Mouse (Mus musculus) myocyte (in vitro differentiated cells): ENCODE results near the gene Fndc3b. TPM values are rescaled to one million over a fixed set of nuclear protein-coding genes. Genes with fewer than 3 reads are reported as not detected.

Experiments used
- H3K27me3 ChIP-seq: one replicate; pipeline ENCODE4 v1.6.1; 2011; ENCODE audit not compliant: control insufficient read depth, insufficient read depth, insufficient read length
- H3K36me3 ChIP-seq: one replicate; pipeline ENCODE4 v1.6.1; 2011; ENCODE audit not compliant: control insufficient read depth, insufficient read depth
- H3K4me2 ChIP-seq: one replicate; pipeline ENCODE4 v1.6.1; 2011; ENCODE audit warnings: low read depth, control low read depth
- H3K4me3 ChIP-seq: one replicate; pipeline ENCODE4 v1.5.1; 2011; ENCODE audit warnings: mild to moderate bottlenecking, control low read depth, moderate library complexity
- H3K79me2 ChIP-seq: one replicate; pipeline ENCODE4 v1.6.1; 2011; ENCODE audit not compliant: control insufficient read depth, insufficient read depth
- H3ac ChIP-seq: one replicate; pipeline ENCODE4 v1.6.1; 2011; ENCODE audit not compliant: control insufficient read depth, insufficient read length
- CEBPB ChIP-seq: IDR thresholded peaks from 2 replicates; pipeline ENCODE4 v1.6.1; 2011; ENCODE audit warnings: mild to moderate bottlenecking, moderate library complexity; ENCODE audit not compliant: poor library complexity, insufficient read depth, severe bottlenecking
- E2F4 ChIP-seq: IDR thresholded peaks from one replicate; pipeline ENCODE4 v1.6.1; 2011; ENCODE audit warnings: mild to moderate bottlenecking, control low read depth, moderate library complexity; ENCODE audit not compliant: insufficient read depth
- MAX ChIP-seq: IDR thresholded peaks from one replicate; pipeline ENCODE4 v1.6.1; 2011; ENCODE audit warnings: low read depth, mild to moderate bottlenecking, control low read depth
- MYOD1 ChIP-seq, 3 experiments: IDR thresholded peaks; one replicate each; pipeline ENCODE4 v1.6.1; 2011; ENCODE audit warnings: control low read depth in 2 of 3, low read depth in 2 of 3, mild to moderate bottlenecking in 2 of 3, moderate library complexity in 1 of 3; ENCODE audit not compliant: insufficient read length in 2 of 3, control insufficient read depth in 1 of 3
- MYOG ChIP-seq, 3 experiments: IDR thresholded peaks; one replicate each; pipeline ENCODE4 v1.6.1; 2011; ENCODE audit warnings: control low read depth in 2 of 3, low read depth in 2 of 3, mild to moderate bottlenecking in 2 of 3; ENCODE audit not compliant: insufficient read length in 2 of 3, control insufficient read depth in 1 of 3, insufficient read depth in 1 of 3
- POLR2A ChIP-seq: IDR thresholded peaks from one replicate; pipeline ENCODE4 v1.6.1; 2011; ENCODE audit warnings: low read depth, mild to moderate bottlenecking, control low read depth, moderate library complexity; ENCODE audit not compliant: insufficient read length
- POLR2AphosphoS2 ChIP-seq: IDR thresholded peaks from one replicate; pipeline ENCODE4 v1.6.1; 2011; ENCODE audit warnings: low read depth, control low read depth; ENCODE audit not compliant: insufficient read length
- REST ChIP-seq: IDR thresholded peaks from one replicate; pipeline ENCODE4 v1.6.1; 2011; ENCODE audit warnings: mild to moderate bottlenecking, control low read depth, moderate library complexity; ENCODE audit not compliant: insufficient read depth, insufficient read length
- SRF ChIP-seq: IDR thresholded peaks from one replicate; pipeline ENCODE4 v1.6.1; 2011; ENCODE audit warnings: low read depth; ENCODE audit not compliant: control insufficient read depth, insufficient read length
- TCF12 ChIP-seq: IDR thresholded peaks from one replicate; pipeline ENCODE4 v1.6.1; 2011; ENCODE audit warnings: mild to moderate bottlenecking, control low read depth; ENCODE audit not compliant: poor library complexity, insufficient read depth, severe bottlenecking
- TCF3 ChIP-seq: IDR thresholded peaks from one replicate; pipeline ENCODE4 v1.6.1; 2011; ENCODE audit warnings: low read depth, control low read depth; ENCODE audit not compliant: insufficient read length
- USF1 ChIP-seq: IDR thresholded peaks from one replicate; pipeline ENCODE4 v1.6.1; 2011; ENCODE audit warnings: low read depth, mild to moderate bottlenecking, control low read depth, moderate library complexity
- polyA plus RNA-seq: library from polyadenylated mRNA; unstranded; fragments of >200 nt; fragmentation: generic; extraction: Trizol; gene quantifications from one replicate; pipeline ENCODE4 v1.2.1, GENCODE M21; 2012; ENCODE audit warnings: missing spikeins

The Fndc3b gene
- polyA plus RNA-seq, 1 experiment = 25.8 TPM

DNA sequence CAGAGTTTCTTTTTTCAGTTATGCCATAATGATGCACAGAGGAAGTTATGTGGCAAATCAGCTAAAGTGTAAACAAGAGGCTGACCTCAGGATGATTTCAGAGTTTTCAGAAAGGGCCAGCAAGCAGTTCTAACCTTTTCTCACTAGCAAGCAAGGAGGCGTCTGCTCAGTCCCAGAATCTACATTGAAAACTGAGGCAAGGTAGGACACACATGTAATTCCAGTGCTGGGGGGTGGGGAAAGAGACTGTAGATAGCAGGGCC is 93.9 kb downstream of the Fndc3b start:
- no peak for TF ChIP-seq SRF
- TF ChIP-seq CEBPB = no peak
- no peak for TF ChIP-seq USF1
- TF ChIP-seq E2F4 = no peak
- no peak for TF ChIP-seq POLR2A
- no peak for TF ChIP-seq MYOG (IDR thresholded peaks at IDR 0.05; ENCODE audit: control insufficient read depth in 1 of 3, insufficient read depth in 1 of 3, insufficient read length in 2 of 3, low read depth in 2 of 3)
- TF ChIP-seq REST = no peak
- TF ChIP-seq TCF3 = no peak
- Histone ChIP-seq H3K4me2 (no peak overlapping the region), H3K79me2 (peaks cover 72% of the 10 kb centered on the region), H3K4me3 (no peak overlapping the region), H3K27me3 (no peaks in the 10 kb centered on the region), H3ac (no peak overlapping the region), H3K36me3 (peaks cover 30% of the 10 kb centered on the region)

GRCm38 (mm10) chr3:27616421-27617236 is 94.5 kb downstream of the Fndc3b start:
- H3K4me3 ChIP-seq = no peak overlapping the region
- no peak overlapping the region for H3ac ChIP-seq
- H3K79me2 ChIP-seq = peaks cover 73% of the 10 kb centered on the region
- H3K27me3 ChIP-seq = no peaks in the 10 kb centered on the region
- H3K36me3 ChIP-seq = peaks cover 33% of the 10 kb centered on the region
- no peak overlapping the region for H3K4me2 ChIP-seq
- TF ChIP-seq REST (no peak), MYOD1 (IDR thresholded peaks at IDR 0.05; ENCODE audit: control insufficient read depth in 1 of 3, insufficient read length in 2 of 3, low read depth in 2 of 3) (no peak), TCF3 (no peak), USF1 (no peak), CEBPB (no peak), MYOG (IDR thresholded peaks at IDR 0.05; ENCODE audit: control insufficient read depth in 1 of 3, insufficient read depth in 1 of 3, insufficient read length in 2 of 3, low read depth in 2 of 3) (no peak), MAX (no peak), POLR2A (no peak), POLR2AphosphoS2 (no peak), SRF (no peak), E2F4 (no peak), TCF12 (no peak)

DNA sequence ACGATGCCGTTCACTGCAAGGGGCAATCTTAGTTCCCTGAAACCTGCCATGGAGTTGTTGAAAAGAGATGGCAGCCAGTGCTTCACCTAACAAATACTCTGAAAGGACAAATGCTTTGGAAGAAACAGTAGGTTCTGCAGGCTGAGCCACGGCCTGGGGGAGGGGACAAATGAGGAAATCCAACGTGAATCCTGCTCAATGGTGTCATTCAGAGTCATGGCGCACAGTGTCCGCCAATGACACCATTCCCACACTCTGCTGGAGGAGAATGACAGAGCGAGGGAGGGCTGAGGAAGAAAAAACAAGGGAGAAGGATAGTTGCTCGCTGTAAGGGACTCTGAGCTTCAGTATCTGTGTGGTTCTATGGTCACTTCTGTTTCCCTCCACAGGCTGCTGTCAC is 95.6 kb downstream of the Fndc3b start:
- Histone ChIP-seq H3K4me2 (no peak overlapping the region), H3K4me3 (no peak overlapping the region), H3K79me2 (peaks cover 70% of the 10 kb centered on the region), H3K27me3 (no peaks in the 10 kb centered on the region), H3ac (no peak overlapping the region), H3K36me3 (peaks cover 33% of the 10 kb centered on the region)
- TF ChIP-seq MYOD1 (IDR thresholded peaks at IDR 0.05; ENCODE audit: control insufficient read depth in 1 of 3, insufficient read length in 2 of 3, low read depth in 2 of 3) (no peak), TCF12 (no peak), MYOG (IDR thresholded peaks at IDR 0.05; ENCODE audit: control insufficient read depth in 1 of 3, insufficient read depth in 1 of 3, insufficient read length in 2 of 3, low read depth in 2 of 3) (no peak), CEBPB (no peak), SRF (no peak), POLR2AphosphoS2 (no peak), USF1 (no peak)

DNA sequence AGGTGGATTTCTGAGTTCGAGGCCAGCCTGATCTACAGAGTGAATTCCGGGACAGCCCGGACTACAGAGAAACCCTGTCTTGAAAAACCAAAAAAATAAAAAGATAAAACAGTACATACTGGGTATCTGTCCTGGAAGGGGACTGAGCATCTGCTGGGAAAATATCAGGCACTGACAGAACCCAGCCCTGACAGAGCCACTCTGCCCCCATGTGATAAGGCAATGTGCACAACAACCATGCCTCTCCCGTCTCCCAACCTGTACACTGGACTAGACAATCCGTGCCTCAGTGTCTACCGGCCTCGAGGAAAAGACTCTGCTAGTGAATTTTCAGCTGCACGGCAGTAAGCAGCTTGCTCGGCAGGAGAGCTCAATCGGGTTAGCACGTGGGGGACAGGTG is 97.3 kb downstream of the Fndc3b start:
- no peak for TF ChIP-seq POLR2AphosphoS2
- TF ChIP-seq CEBPB = no peak
- no peak for TF ChIP-seq REST
- H3K4me2 ChIP-seq = no peak overlapping the region
- no peaks in the 10 kb centered on the region for H3K27me3 ChIP-seq
- H3K4me3 ChIP-seq = no peak overlapping the region
- peaks cover 59% of the 10 kb centered on the region for H3K79me2 ChIP-seq
- no peak overlapping the region for H3ac ChIP-seq
- peaks cover 24% of the 10 kb centered on the region for H3K36me3 ChIP-seq

DNA sequence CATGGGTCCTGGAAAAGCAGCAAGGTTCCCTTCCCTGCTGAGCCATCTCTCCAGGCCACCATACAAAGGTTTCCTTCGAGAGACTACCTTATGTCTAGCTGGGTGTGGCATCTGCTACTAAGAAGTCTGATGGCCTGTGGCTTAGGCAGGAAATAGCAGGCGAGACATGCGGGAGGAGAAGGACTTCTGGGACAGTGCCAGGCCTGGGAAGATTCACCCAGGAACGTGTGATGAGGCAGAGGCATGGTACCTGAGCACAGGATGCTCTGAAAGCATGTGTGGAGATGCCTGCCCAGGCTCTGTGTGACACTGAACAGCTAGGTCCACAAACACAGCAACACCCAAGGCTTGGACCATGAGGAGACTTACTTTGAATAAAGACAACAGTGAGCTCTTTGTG is 98.1 kb downstream of the Fndc3b start:
- peaks cover 51% of the 10 kb centered on the region for H3K79me2 ChIP-seq
- no peak for TF ChIP-seq MYOG (IDR thresholded peaks at IDR 0.05; ENCODE audit: control insufficient read depth in 1 of 3, insufficient read depth in 1 of 3, insufficient read length in 2 of 3, low read depth in 2 of 3)
- TF ChIP-seq MYOD1 (IDR thresholded peaks at IDR 0.05; ENCODE audit: control insufficient read depth in 1 of 3, insufficient read length in 2 of 3, low read depth in 2 of 3) = no peak
- no peak for TF ChIP-seq TCF12
- TF ChIP-seq TCF3 = no peak
- no peak for TF ChIP-seq POLR2A
- no peak for TF ChIP-seq MAX
- no peak for TF ChIP-seq REST
- no peak for TF ChIP-seq SRF

More for the DNA sequence above, 98.1 kb downstream of the Fndc3b start:
- Histone ChIP-seq H3K4me3 (no peak overlapping the region), H3ac (no peak overlapping the region), H3K27me3 (no peaks in the 10 kb centered on the region), H3K4me2 (no peak overlapping the region), H3K36me3 (peaks cover 24% of the 10 kb centered on the region)
